Mouse (Mus musculus): ENCODE data around the gene Rph3a. TPM values are rescaled to one million over a fixed set of nuclear protein-coding genes. Genes with fewer than 3 reads are reported as not detected.

Gene Rph3a
- polyA plus RNA-seq, 1 experiment from 2014 or later, result 0.10 TPM

- Histone ChIP-seq H3K4me1 (replicated peaks; ENCODE audit: control insufficient read depth, insufficient read depth, low read length) (no peaks in the 10 kb centered on the region), H3K4me3 (ENCODE audit: low read length) (no peak overlapping the region), H3K27ac (ENCODE audit: low read length) (no peak overlapping the region), H3K9me3 (ENCODE audit: control insufficient read depth, low read length) (no peaks in the 10 kb centered on the region), H3K27me3 (ENCODE audit: control insufficient read depth, insufficient read depth, low read depth, low read length) (no peaks in the 10 kb centered on the region), H3K36me3 (ENCODE audit: control insufficient read depth, insufficient read depth, low read length) (no peaks in the 10 kb centered on the region), H3K9ac (ENCODE audit: low read length) (no peak overlapping the region), H3K4me2 (ENCODE audit: low read depth, low read length) (no peak overlapping the region)
- ATAC-seq (ENCODE audit: low read depth), result no peak
- WGBS, result 65% methylated on average over 13 of the region's 13 CpGs
Measured at GRCm38 (mm10) chr5:120967355-120968133, 42.3 kb downstream of the Rph3a start.

DNA sequence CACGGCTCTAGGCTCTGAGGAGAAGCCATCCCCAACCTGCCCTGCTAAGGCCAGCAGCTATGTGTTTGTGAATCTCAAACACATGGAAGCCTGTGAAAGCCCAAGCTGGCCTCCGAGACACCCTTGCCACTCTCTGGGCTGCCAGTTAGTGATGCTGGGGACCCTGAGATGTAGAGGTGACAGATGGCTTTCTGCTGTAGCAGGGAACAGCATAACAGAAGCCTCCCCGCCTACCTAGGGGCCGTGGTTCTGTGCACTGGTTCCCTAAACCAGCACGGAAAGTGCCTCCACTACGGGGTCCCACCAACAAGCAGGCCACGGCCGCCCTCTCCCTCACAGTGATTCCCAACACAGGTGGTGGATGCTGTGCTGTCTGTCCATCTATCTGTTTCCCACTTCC is 43.0 kb downstream of the Rph3a start:
- Histone ChIP-seq H3K9ac (ENCODE audit: low read length) (no peak overlapping the region), H3K4me1 (replicated peaks; ENCODE audit: control insufficient read depth, insufficient read depth, low read length) (no peaks in the 10 kb centered on the region), H3K9me3 (ENCODE audit: control insufficient read depth, low read length) (no peaks in the 10 kb centered on the region), H3K27me3 (ENCODE audit: control insufficient read depth, insufficient read depth, low read depth, low read length) (no peaks in the 10 kb centered on the region), H3K4me3 (ENCODE audit: low read length) (no peak overlapping the region), H3K27ac (ENCODE audit: low read length) (no peak overlapping the region), H3K36me3 (ENCODE audit: control insufficient read depth, insufficient read depth, low read length) (no peaks in the 10 kb centered on the region), H3K4me2 (ENCODE audit: low read depth, low read length) (no peak overlapping the region)
- ATAC-seq (ENCODE audit: low read depth), result no peak
- 83% methylated on average over 8 of the region's 8 CpGs for whole genome bisulfite sequencing

- Histone ChIP-seq H3K9me3 (ENCODE audit: control insufficient read depth, low read length) (no peaks in the 10 kb centered on the region), H3K36me3 (ENCODE audit: control insufficient read depth, insufficient read depth, low read length) (no peaks in the 10 kb centered on the region), H3K9ac (ENCODE audit: low read length) (no peak overlapping the region), H3K4me2 (ENCODE audit: low read depth, low read length) (no peak overlapping the region), H3K4me3 (ENCODE audit: low read length) (no peak overlapping the region), H3K27ac (ENCODE audit: low read length) (no peak overlapping the region), H3K4me1 (replicated peaks; ENCODE audit: control insufficient read depth, insufficient read depth, low read length) (no peaks in the 10 kb centered on the region), H3K27me3 (ENCODE audit: control insufficient read depth, insufficient read depth, low read depth, low read length) (no peaks in the 10 kb centered on the region)
- ATAC-seq (ENCODE audit: low read depth), result no peak
- WGBS, result 80% methylated on average over 4 of the region's 4 CpGs
Measured at GRCm38 (mm10) chr5:120966156-120966555, 43.7 kb downstream of the Rph3a start.

- H3K9me3 ChIP-seq (ENCODE audit: control insufficient read depth, low read length), result no peaks in the 10 kb centered on the region
- H3K4me3 ChIP-seq (ENCODE audit: low read length), result no peak overlapping the region
- H3K4me1 ChIP-seq (replicated peaks; ENCODE audit: control insufficient read depth, insufficient read depth, low read length), result no peaks in the 10 kb centered on the region
- no peak overlapping the region for H3K27ac ChIP-seq (ENCODE audit: low read length)
- H3K27me3 ChIP-seq (ENCODE audit: control insufficient read depth, insufficient read depth, low read depth, low read length), result no peaks in the 10 kb centered on the region
- no peak overlapping the region for H3K9ac ChIP-seq (ENCODE audit: low read length)
- no peaks in the 10 kb centered on the region for H3K36me3 ChIP-seq (ENCODE audit: control insufficient read depth, insufficient read depth, low read length)
- no peak overlapping the region for H3K4me2 ChIP-seq (ENCODE audit: low read depth, low read length)
- ATAC-seq (ENCODE audit: low read depth), result no peak
- WGBS, result 44% methylated on average over 4 of the region's 4 CpGs
Measured at GRCm38 (mm10) chr5:120961004-120961403, 48.9 kb downstream of the Rph3a start.

GRCm38 (mm10) chr5:120953974-120954373 is 55.9 kb downstream of the Rph3a start:
- Histone ChIP-seq H3K4me2 (ENCODE audit: low read depth, low read length) (no peak overlapping the region), H3K9ac (ENCODE audit: low read length) (no peak overlapping the region), H3K4me1 (replicated peaks; ENCODE audit: control insufficient read depth, insufficient read depth, low read length) (no peaks in the 10 kb centered on the region), H3K36me3 (ENCODE audit: control insufficient read depth, insufficient read depth, low read length) (no peaks in the 10 kb centered on the region), H3K27ac (ENCODE audit: low read length) (no peak overlapping the region), H3K9me3 (ENCODE audit: control insufficient read depth, low read length) (no peaks in the 10 kb centered on the region), H3K27me3 (ENCODE audit: control insufficient read depth, insufficient read depth, low read depth, low read length) (no peaks in the 10 kb centered on the region), H3K4me3 (ENCODE audit: low read length) (no peak overlapping the region)
- WGBS, result 23% methylated on average over 5 of the region's 5 CpGs
- no peak for ATAC-seq (ENCODE audit: low read depth)

- no peak for ATAC-seq (ENCODE audit: low read depth)
- no peaks in the 10 kb centered on the region for H3K4me1 ChIP-seq (replicated peaks; ENCODE audit: control insufficient read depth, insufficient read depth, low read length)
- no peaks in the 10 kb centered on the region for H3K9me3 ChIP-seq (ENCODE audit: control insufficient read depth, low read length)
- no peak overlapping the region for H3K4me3 ChIP-seq (ENCODE audit: low read length)
- no peaks in the 10 kb centered on the region for H3K36me3 ChIP-seq (ENCODE audit: control insufficient read depth, insufficient read depth, low read length)
- no peaks in the 10 kb centered on the region for H3K27me3 ChIP-seq (ENCODE audit: control insufficient read depth, insufficient read depth, low read depth, low read length)
- 48% methylated on average over 10 of the region's 10 CpGs for WGBS
- no peak overlapping the region for H3K4me2 ChIP-seq (ENCODE audit: low read depth, low read length)
- H3K27ac ChIP-seq (ENCODE audit: low read length), result no peak overlapping the region
- H3K9ac ChIP-seq (ENCODE audit: low read length), result no peak overlapping the region
Measured at GRCm38 (mm10) chr5:120952242-120952770, 57.6 kb downstream of the Rph3a start.

GRCm38 (mm10) chr5:120942076-120942475 is 67.8 kb downstream of the Rph3a start:
- Histone ChIP-seq H3K4me3 (ENCODE audit: low read length) (no peak overlapping the region), H3K27ac (ENCODE audit: low read length) (no peak overlapping the region), H3K4me2 (ENCODE audit: low read depth, low read length) (no peak overlapping the region), H3K36me3 (ENCODE audit: control insufficient read depth, insufficient read depth, low read length) (no peaks in the 10 kb centered on the region), H3K9ac (ENCODE audit: low read length) (no peak overlapping the region), H3K4me1 (replicated peaks; ENCODE audit: control insufficient read depth, insufficient read depth, low read length) (no peaks in the 10 kb centered on the region), H3K9me3 (ENCODE audit: control insufficient read depth, low read length) (no peaks in the 10 kb centered on the region), H3K27me3 (ENCODE audit: control insufficient read depth, insufficient read depth, low read depth, low read length) (no peaks in the 10 kb centered on the region)
- no peak for ATAC-seq (ENCODE audit: low read depth)
- 56% methylated on average over 10 of the region's 10 CpGs for WGBS

DNA sequence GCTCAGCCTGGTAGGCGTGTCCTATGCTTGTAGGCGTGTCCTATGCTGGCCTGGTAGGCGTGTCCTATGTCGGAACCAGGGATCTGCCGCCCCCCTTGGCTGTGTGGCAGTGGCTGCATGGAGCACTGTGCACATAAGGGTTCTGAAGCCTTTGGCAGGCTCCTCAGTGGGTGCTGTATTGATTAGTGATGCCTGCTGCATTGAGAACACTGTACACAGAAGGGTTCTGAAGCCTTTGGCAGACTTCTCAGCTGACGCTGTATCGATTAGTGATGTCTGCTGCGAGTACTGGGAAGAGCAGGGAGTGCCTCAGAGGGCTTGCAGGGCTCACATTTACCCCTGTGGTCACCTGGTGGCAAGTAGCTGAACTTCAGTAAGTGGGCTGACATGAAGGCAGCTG is 71.3 kb downstream of the Rph3a start:
- Histone ChIP-seq H3K9me3 (ENCODE audit: control insufficient read depth, low read length) (no peaks in the 10 kb centered on the region), H3K27me3 (ENCODE audit: control insufficient read depth, insufficient read depth, low read depth, low read length) (no peaks in the 10 kb centered on the region), H3K4me2 (ENCODE audit: low read depth, low read length) (no peak overlapping the region), H3K4me1 (replicated peaks; ENCODE audit: control insufficient read depth, insufficient read depth, low read length) (no peaks in the 10 kb centered on the region), H3K9ac (ENCODE audit: low read length) (no peak overlapping the region), H3K36me3 (ENCODE audit: control insufficient read depth, insufficient read depth, low read length) (no peaks in the 10 kb centered on the region), H3K27ac (ENCODE audit: low read length) (no peak overlapping the region), H3K4me3 (ENCODE audit: low read length) (no peak overlapping the region)
- 39% methylated on average over 8 of the region's 8 CpGs for WGBS
- no peak for ATAC-seq (ENCODE audit: low read depth)

GRCm38 (mm10) chr5:120937841-120938240 is 72.1 kb downstream of the Rph3a start:
- no peak overlapping the region for H3K27ac ChIP-seq (ENCODE audit: low read length)
- ATAC-seq (ENCODE audit: low read depth), result no peak
- H3K4me3 ChIP-seq (ENCODE audit: low read length), result no peak overlapping the region
- H3K4me1 ChIP-seq (replicated peaks; ENCODE audit: control insufficient read depth, insufficient read depth, low read length), result no peaks in the 10 kb centered on the region
- no peak overlapping the region for H3K9ac ChIP-seq (ENCODE audit: low read length)
- no peaks in the 10 kb centered on the region for H3K36me3 ChIP-seq (ENCODE audit: control insufficient read depth, insufficient read depth, low read length)
- no peaks in the 10 kb centered on the region for H3K9me3 ChIP-seq (ENCODE audit: control insufficient read depth, low read length)
- H3K4me2 ChIP-seq (ENCODE audit: low read depth, low read length), result no peak overlapping the region
- 73% methylated on average over 4 of the region's 4 CpGs for WGBS
- H3K27me3 ChIP-seq (ENCODE audit: control insufficient read depth, insufficient read depth, low read depth, low read length), result no peaks in the 10 kb centered on the region
